Mouse (Mus musculus): ENCODE measurements around the gene Trim13. TPM values are rescaled to one million over a fixed set of nuclear protein-coding genes. Genes with fewer than 3 reads are reported as not detected.
A peak's percentile ranks its signal among the peaks of the same experiment; 100 is the strongest.

Trim13 gene
- polyA plus RNA-seq, 1 experiment, result 11.0 TPM

DNA sequence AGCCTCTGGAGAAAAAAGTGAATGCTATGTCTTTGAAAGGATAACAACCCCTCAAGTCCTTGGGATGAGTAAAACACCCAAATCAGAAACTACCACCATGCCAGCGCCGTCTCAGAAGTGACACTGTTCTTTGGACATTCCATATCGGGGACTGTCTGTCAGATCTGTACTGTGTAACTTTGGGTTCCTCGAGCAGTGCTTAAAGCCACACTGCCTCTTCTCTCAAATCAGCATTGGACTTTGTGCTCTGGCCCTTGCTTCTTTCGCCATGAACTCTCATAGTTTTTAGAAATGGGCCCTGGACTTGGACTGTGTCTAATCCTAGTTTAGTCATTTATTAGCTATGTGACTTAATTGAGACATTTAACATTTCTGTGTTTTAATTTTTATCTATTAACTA, 13.7 kb downstream of the Trim13 start:
- no peak for DNase-seq (ENCODE audit: extremely low spot score in 1 of 2, low spot score in 1 of 2)

- DNase-seq (ENCODE audit: extremely low spot score in 1 of 2, low spot score in 1 of 2), result no peak
These were observed 15.3 kb downstream of the Trim13 start for GRCm38 (mm10) chr14:61613319-61613718.

DNA sequence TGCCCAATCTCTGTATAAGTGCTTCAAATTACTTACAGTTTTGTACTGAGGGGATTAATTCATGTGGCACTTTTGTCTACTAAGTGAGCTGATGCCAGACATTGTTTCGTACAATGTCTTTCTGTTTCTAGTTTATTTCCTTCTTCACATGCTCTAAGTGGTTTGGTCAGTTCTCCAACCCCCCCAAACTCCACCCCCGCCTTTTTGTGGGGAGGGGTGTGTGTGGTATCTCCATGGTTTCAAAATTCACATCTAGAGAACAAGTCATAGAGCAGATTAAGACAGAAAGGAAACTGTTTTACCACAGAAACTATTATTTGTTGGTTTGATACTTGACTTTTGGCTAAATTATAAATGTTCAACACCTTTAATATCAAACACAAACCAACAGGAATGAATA, 22.3 kb downstream of the Trim13 start:
- DNase-seq (ENCODE audit: extremely low spot score in 1 of 2, low spot score in 1 of 2), result no peak

- no peak for DNase-seq (ENCODE audit: extremely low spot score in 1 of 2, low spot score in 1 of 2)
These were observed 37.9 kb downstream of the Trim13 start for GRCm38 (mm10) chr14:61635969-61636368.

- no peak for DNase-seq (ENCODE audit: extremely low spot score in 1 of 2, low spot score in 1 of 2)
These were observed 44.6 kb downstream of the Trim13 start for GRCm38 (mm10) chr14:61642668-61643067.

DNA sequence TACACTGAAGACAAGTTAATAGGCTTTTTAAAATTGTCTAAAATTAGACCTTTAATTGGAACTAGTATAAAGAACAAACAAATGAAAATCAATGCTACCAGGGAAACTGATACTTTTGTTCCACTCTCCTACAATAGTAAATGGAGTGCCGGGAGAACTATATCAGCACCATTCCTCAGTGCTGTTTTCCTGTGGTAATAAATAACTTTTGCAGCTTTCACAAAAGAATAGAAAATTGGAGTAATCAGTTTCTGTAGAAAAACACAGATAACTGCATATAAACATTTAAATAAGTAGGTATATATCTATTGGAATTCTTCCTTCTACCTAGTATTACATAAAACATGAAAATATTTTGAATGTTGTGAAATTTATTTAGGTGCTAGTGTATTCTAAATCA, 47.5 kb downstream of the Trim13 start:
- no peak for DNase-seq (ENCODE audit: extremely low spot score in 1 of 2, low spot score in 1 of 2)

GRCm38 (mm10) chr14:61647182-61647880, 49.3 kb downstream of the Trim13 start:
- DNase-seq (ENCODE audit: extremely low spot score in 1 of 2, low spot score in 1 of 2), result peak in 1 of 2 experiments; percentile 24

DNA sequence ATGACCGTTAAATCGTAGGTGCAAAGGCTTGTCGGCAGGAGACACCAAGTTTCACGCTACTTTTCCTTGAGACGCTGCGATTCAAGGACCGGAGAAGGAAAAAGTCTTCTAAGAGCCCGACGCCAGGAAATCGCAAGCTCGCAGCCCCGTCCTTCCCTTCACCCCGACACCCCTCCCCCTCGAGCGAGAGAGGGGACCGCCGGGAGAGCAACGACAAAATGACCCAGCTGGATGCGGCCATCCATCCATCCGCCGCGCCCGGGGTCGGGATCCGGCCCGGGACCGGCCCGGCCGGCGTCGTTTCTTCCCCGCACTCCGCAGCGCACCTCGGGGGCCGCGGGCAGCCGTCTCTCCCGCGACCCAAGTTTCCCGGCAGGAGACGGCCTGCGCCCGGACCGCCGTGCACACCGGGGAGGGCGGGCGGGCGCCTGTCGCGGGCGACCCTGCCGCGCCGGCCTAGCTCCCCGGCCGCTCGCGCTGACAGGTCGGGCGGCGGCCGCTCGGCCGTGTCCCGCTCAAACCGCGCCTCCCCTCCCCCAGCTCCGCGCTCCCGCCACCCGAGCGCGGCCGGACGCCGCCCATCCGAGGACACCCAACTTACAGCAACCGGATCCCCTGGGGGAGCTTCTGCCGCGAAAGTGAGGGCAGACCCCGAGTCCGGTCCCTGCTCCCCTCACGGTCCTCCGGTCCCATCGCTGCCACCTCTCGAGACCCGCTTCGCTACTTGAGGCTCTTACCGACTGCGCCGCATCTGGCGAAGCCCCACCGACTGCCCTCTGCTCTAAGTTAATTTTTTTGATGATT, 50.0 kb downstream of the Trim13 start:
- no peak for DNase-seq (ENCODE audit: extremely low spot score in 1 of 2, low spot score in 1 of 2)

GRCm38 (mm10) chr14:61648685-61649504, 50.8 kb downstream of the Trim13 start:
- peak; percentile 82 to 95 for DNase-seq (ENCODE audit: extremely low spot score in 1 of 2, low spot score in 1 of 2)

DNA sequence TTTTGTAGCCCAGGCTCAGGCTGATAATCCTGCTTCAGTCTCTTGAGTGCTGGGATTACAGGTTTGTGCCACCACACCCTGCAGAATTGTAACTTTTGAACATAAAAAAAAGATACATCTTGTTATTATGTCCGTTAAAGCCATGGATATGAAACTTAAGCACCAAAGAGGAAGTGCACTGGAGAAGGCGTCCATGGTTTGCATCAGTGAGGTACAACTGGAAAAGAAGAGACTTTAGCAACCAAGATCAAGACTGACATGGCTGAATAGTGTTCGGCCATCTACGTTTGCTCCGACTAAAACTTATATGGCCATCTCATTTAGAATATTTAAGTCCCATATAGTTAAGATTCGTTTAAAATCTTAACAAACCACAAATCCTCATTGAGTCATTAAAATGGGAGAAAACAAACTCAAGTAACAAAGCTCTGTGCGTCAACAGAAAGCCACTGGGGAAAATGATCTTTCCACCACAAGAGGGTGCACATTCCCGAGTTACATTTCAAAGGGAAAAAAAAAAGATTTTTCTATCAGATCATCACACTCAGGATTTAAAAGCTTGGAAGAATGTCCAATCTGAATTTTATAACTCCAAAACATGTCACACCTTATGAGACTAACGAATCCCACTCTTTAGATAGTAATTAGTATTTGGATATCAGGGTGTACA, 52.4 kb downstream of the Trim13 start:
- peak in 1 of 2 experiments; percentile 78 for DNase-seq (ENCODE audit: extremely low spot score in 1 of 2, low spot score in 1 of 2)

Other genes with a start within 250 kb of the Trim13 start
- gene Ebpl, start 237.8 kb upstream of the Trim13 start, polyA plus RNA-seq (2012; rRNA removed), result 4.0 TPM in 2 replicates
- 39.0 and 45.4 TPM in 2 replicates for gene Kpna3, start 158.4 kb upstream of the Trim13 start, polyA plus RNA-seq (2012; rRNA removed)
- gene Spryd7, start 41.4 kb upstream of the Trim13 start, polyA plus RNA-seq (2012; rRNA removed), result 33.4 and 35.7 TPM in 2 replicates
- gene Kcnrg, start 9.2 kb downstream of the Trim13 start, polyA plus RNA-seq (2012; rRNA removed), result 0.42 and 0.58 TPM in 2 replicates

Data from frontal cortex, adult 2 months (tissue).